ENCODE assay signal across 8 mouse cellular contexts in genomic region chr6:122339047-122339647, GRCm38 (mm10). TPM values are rescaled to one million over a fixed set of nuclear protein-coding genes. Genes with fewer than 3 reads are reported as not detected.
DNase-seq lines count a peak whose midpoint lies in the region; ATAC-seq and TF ChIP-seq lines count a peak whose summit lies in the region.

No protein-coding gene starts in this region.

- peak overlapping the region; percentile 72 for H3K4me3 ChIP-seq in erythroblast, embryonic 14.5 days (replicated peaks)
- H3K4me3 ChIP-seq in heart, embryonic 14.5 days (ENCODE audit: control insufficient read depth in 1 of 2, insufficient read depth in 1 of 2, low read depth in 1 of 2, low read length in 2 of 2) = peak overlapping the region; percentile 83 to 91
- H3K4me3 ChIP-seq in liver, embryonic 14.5 days (ENCODE audit: insufficient read depth in 1 of 2, low read depth in 2 of 2, low read length in 2 of 2) = peak overlapping the region; percentile 50 to 80
- peak overlapping the region; percentile 75 for H3K4me3 ChIP-seq in stomach, embryonic 15.5 days (replicated peaks)

- H3K36me3 ChIP-seq in erythroblast, embryonic 14.5 days (ENCODE audit: control insufficient read depth) = no peaks in the 10 kb centered on the region
- H3K36me3 ChIP-seq in heart, embryonic 14.5 days (ENCODE audit: control insufficient read depth, insufficient read depth, low read length) = peaks cover 21% of the 10 kb centered on the region
- no peaks in the 10 kb centered on the region for H3K36me3 ChIP-seq in liver, embryonic 14.5 days (replicated peaks; ENCODE audit: control insufficient read depth, insufficient read depth, low read depth)
- H3K36me3 ChIP-seq in stomach, embryonic 15.5 days = peaks cover 12% of the 10 kb centered on the region

- no peak for TF ChIP-seq CTCF in liver, embryonic 14.5 days (IDR thresholded peaks at IDR 0.05; ENCODE audit: low read depth)

- WGBS in heart, embryonic 14.5 days = 0% methylated on average over 23 of the region's 51 CpGs
- WGBS in liver, embryonic 14.5 days (ENCODE audit: insufficient replicate concordance) = under 1% methylated on average over 34 of the region's 51 CpGs
- under 1% methylated on average over 25 of the region's 51 CpGs for WGBS in stomach, embryonic 15.5 days

- peaks cover 30% of the 10 kb centered on the region for H3K27me3 ChIP-seq in erythroblast, embryonic 14.5 days (ENCODE audit: control insufficient read depth)
- no peaks in the 10 kb centered on the region for H3K27me3 ChIP-seq in heart, embryonic 14.5 days (ENCODE audit: control insufficient read depth, insufficient read depth, low read length)
- H3K27me3 ChIP-seq in liver, embryonic 14.5 days (ENCODE audit: control insufficient read depth, insufficient read depth, low read length) = no peaks in the 10 kb centered on the region; the same call in 1 of the 2 replicates
- no peaks in the 10 kb centered on the region for H3K27me3 ChIP-seq in stomach, embryonic 15.5 days (replicated peaks)

- H3K9me3 ChIP-seq in erythroblast, embryonic 14.5 days (ENCODE audit: control insufficient read depth, low read length) = no peaks in the 10 kb centered on the region
- H3K9me3 ChIP-seq in heart, embryonic 14.5 days (ENCODE audit: control insufficient read depth, low read length) = no peaks in the 10 kb centered on the region
- H3K9me3 ChIP-seq in liver, embryonic 14.5 days (ENCODE audit: control insufficient read depth, low read length) = no peaks in the 10 kb centered on the region
- no peaks in the 10 kb centered on the region for H3K9me3 ChIP-seq in stomach, embryonic 15.5 days

- peak overlapping the region; percentile 84 for H3K9ac ChIP-seq in heart, embryonic 14.5 days (ENCODE audit: low read length)
- peak overlapping the region; percentile 62; the same call in 1 of the 2 replicates for H3K9ac ChIP-seq in liver, embryonic 14.5 days (replicated peaks)
- H3K9ac ChIP-seq in stomach, embryonic 15.5 days = peak overlapping the region; percentile 60; the same call in 1 of the 2 replicates

- peak overlapping the region; percentile 73 for H3K4me2 ChIP-seq in heart, embryonic 14.5 days (ENCODE audit: low read length)
- peak overlapping the region; percentile 96 for H3K4me2 ChIP-seq in liver, embryonic 14.5 days (ENCODE audit: low read depth)
- peak overlapping the region; percentile 71 for H3K4me2 ChIP-seq in stomach, embryonic 15.5 days

- peak; percentile 60 to 68 for DNase-seq in CD8-positive naive resting alpha-beta T cell, adult 2 months (ENCODE audit: low read depth in 2 of 2, low spot score in 2 of 2)
- peak; percentile 28 for DNase-seq in brain, embryonic 18.5 days (ENCODE audit: low read depth, low spot score)
- DNase-seq in kidney, postnatal 25 days = peak; percentile 73 to 86
- DNase-seq in liver, embryonic 14.5 days (ENCODE audit: low read depth in 3 of 3, low spot score in 3 of 3) = peak; percentile 30 to 47 (median 36)
- DNase-seq in neural tube, embryonic 10.5 days (ENCODE audit: extremely low spot score, low spot score) = peak; percentile 75

- TF ChIP-seq EP300 in liver, embryonic 14.5 days (IDR thresholded peaks at IDR 0.05; ENCODE audit: low read depth) = no peak

- peak overlapping the region; percentile 23 to 91; a peak in 3 of 4 replicates for H3K27ac ChIP-seq in heart, embryonic 14.5 days (replicated peaks in 1 of 2; ENCODE audit: control insufficient read depth in 1 of 2, insufficient read depth in 1 of 2, low read depth in 2 of 2, low read length in 2 of 2)
- H3K27ac ChIP-seq in liver, embryonic 14.5 days = no peak overlapping the region
- H3K27ac ChIP-seq in stomach, embryonic 15.5 days = peak overlapping the region; percentile 94

- ATAC-seq in heart, embryonic 14.5 days (ENCODE audit: insufficient number of reproducible peaks, insufficient read depth, low FRiP score, low read depth) = peak; percentile 72
- ATAC-seq in liver, embryonic 14.5 days (ENCODE audit: insufficient read depth) = peak; percentile 80
- ATAC-seq in stomach, embryonic 15.5 days (ENCODE audit: insufficient read depth, low FRiP score, low read depth) = peak; percentile 77

- H3K4me1 ChIP-seq in erythroblast, embryonic 14.5 days (ENCODE audit: control insufficient read depth) = peaks cover 15% of the 10 kb centered on the region
- peaks cover 0 to 22% of the 10 kb centered on the region in 2 experiments; a peak in 2 of 4 replicates for H3K4me1 ChIP-seq in heart, embryonic 14.5 days (ENCODE audit: control insufficient read depth in 2 of 2, insufficient read depth in 2 of 2, low read length in 2 of 2)
- peaks cover 0 to 14% of the 10 kb centered on the region in 2 experiments; a peak in 2 of 4 replicates for H3K4me1 ChIP-seq in liver, embryonic 14.5 days (replicated peaks; ENCODE audit: control insufficient read depth in 2 of 2, insufficient read depth in 2 of 2, low read length in 1 of 2)
- H3K4me1 ChIP-seq in stomach, embryonic 15.5 days = peaks cover 10% of the 10 kb centered on the region; the same call in 1 of the 2 replicates

RNA-seq across cellular contexts. Expression of gene Phc1, which starts 1.2 kb away (rescaled TPM):
- polyA plus RNA-seq in erythroblast, embryonic 14.5 days (2012) = 0.20 and 0.24 TPM in 2 replicates
- 11.6 and 13.2 TPM in 2 replicates for polyA plus RNA-seq in heart, embryonic 14.5 days (2014; fragmentation: Nextera tagmentation; extraction: Ambion mirVana)
- polyA plus RNA-seq in liver, embryonic 14.5 days (2012; rRNA removed) = 2.2 and 2.3 TPM in 2 replicates
- 1.8 and 1.9 TPM in 2 replicates for polyA plus RNA-seq in liver, embryonic 14.5 days (2014; fragmentation: Nextera tagmentation; extraction: Ambion mirVana)
- 12.8 and 13.2 TPM in 2 replicates for polyA plus RNA-seq in stomach, embryonic 15.5 days (2015; fragmentation: Nextera tagmentation; extraction: Ambion mirVana)

RNA-seq across cellular contexts. Expression of gene M6pr, which starts 30.6 kb away (rescaled TPM):
- 0.79 and 0.87 TPM in 2 replicates for polyA plus RNA-seq in erythroblast, embryonic 14.5 days (2012)
- 76.2 and 77.2 TPM in 2 replicates for polyA plus RNA-seq in heart, embryonic 14.5 days (2014; fragmentation: Nextera tagmentation; extraction: Ambion mirVana)
- polyA plus RNA-seq in liver, embryonic 14.5 days (2012; rRNA removed) = 36.5 and 48.1 TPM in 2 replicates
- 84.2 and 95.4 TPM in 2 replicates for polyA plus RNA-seq in liver, embryonic 14.5 days (2014; fragmentation: Nextera tagmentation; extraction: Ambion mirVana)
- 120 and 121 TPM in 2 replicates for polyA plus RNA-seq in stomach, embryonic 15.5 days (2015; fragmentation: Nextera tagmentation; extraction: Ambion mirVana)

RNA-seq across cellular contexts. Expression of gene Klrg1, which starts 56.5 kb away (rescaled TPM):
- polyA plus RNA-seq in erythroblast, embryonic 14.5 days (2012) = not detected in 2 replicates
- not detected in 2 replicates for polyA plus RNA-seq in heart, embryonic 14.5 days (2014; fragmentation: Nextera tagmentation; extraction: Ambion mirVana)
- polyA plus RNA-seq in liver, embryonic 14.5 days (2012; rRNA removed) = not detected in 2 replicates
- not detected in 2 replicates for polyA plus RNA-seq in liver, embryonic 14.5 days (2014; fragmentation: Nextera tagmentation; extraction: Ambion mirVana)
- not detected in 2 replicates for polyA plus RNA-seq in stomach, embryonic 15.5 days (2015; fragmentation: Nextera tagmentation; extraction: Ambion mirVana)

Comparison
In these comparisons a context has a peak if more than half of its experiments do, and no peak if none do; other contexts are left out.
1. DNase-seq: peak in every context shown above with its lines; median percentile 80 in kidney, postnatal 25 days; 75 in neural tube, embryonic 10.5 days; 64 in CD8-positive naive resting alpha-beta T cell, adult 2 months; 36 in liver, embryonic 14.5 days; 28 in brain, embryonic 18.5 days.
2. RNA of gene M6pr, which starts 30.6 kb away (polyA plus RNA-seq): 120 to 121 TPM in stomach, embryonic 15.5 days, 36.5 to 95.4 TPM in liver, embryonic 14.5 days and 76.2 to 77.2 TPM in heart, embryonic 14.5 days; 0.79 to 0.87 TPM in erythroblast, embryonic 14.5 days; every median in the first group is over 10 times any median in the second.
3. Peak in every context shown above with its lines, with median percentiles within 50 percentile points of each other: H3K4me3 ChIP-seq, ATAC-seq, H3K4me2 ChIP-seq and H3K9ac ChIP-seq.